Mouse (Mus musculus): ENCODE data around the gene Arl10. TPM values are rescaled to one million over a fixed set of nuclear protein-coding genes. Genes with fewer than 3 reads are reported as not detected.

The Arl10 gene
- total and polyA plus RNA-seq, 3 experiments, result 1.7 to 17.4 (median 2.5) TPM

DNA sequence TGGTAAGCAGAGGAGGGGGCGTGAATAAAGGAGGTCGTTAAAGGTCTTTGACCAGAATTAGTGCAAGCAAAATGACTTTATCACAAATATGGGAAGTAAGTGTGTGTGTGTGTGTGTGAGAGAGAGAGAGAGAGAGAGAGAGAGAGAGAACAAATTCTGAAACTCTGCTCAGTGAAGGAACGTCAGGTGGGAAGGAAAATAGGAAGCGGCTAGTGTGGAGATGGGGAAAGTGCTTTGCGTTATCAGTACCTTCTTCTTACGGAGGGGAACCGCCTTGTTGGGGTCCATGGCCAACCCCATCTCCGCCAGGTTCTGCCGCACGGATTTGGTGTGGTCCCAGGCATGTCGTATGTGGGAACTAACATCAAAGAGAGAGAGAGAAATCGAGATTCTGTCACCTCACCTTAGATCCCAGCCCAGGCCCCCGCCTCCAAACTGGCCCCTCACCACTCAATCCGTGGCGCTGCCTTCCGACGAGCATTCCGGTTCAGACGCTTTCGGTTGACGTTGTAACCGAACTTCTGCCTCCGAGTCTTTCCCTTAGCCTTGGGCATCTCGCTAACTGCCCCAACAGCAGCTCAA lies 14.7 kb downstream of the Arl10 start:
- TF ChIP-seq SIN3A (IDR thresholded peaks at IDR 0.05; ENCODE audit: low read length), result no peak
- TF ChIP-seq CHD2 (IDR thresholded peaks at IDR 0.05; ENCODE audit: low read length), result peak; percentile 36; the same call in 1 of the 2 replicates
- Histone ChIP-seq H3K27ac (ENCODE audit: insufficient read depth, low read depth) (peak overlapping the region; percentile 22), H3K4me2 (ENCODE audit: insufficient read depth, low read depth, poor library complexity, severe bottlenecking) (peak overlapping the region; percentile 63), H3K4me1 (ENCODE audit: control insufficient read depth in 1 of 2, insufficient read depth in 2 of 2) (peaks cover 7 to 32% of the 10 kb centered on the region in 2 experiments), H3K79me2 (replicated peaks; ENCODE audit: control insufficient read depth, extremely low read depth, insufficient read depth, poor library complexity, severe bottlenecking) (peaks cover 28% of the 10 kb centered on the region), H3K4me3 (replicated peaks in 1 of 3; ENCODE audit: low read depth in 2 of 3, low read length in 2 of 3, poor library complexity in 1 of 3) (peak overlapping the region; percentile 67 to 99 (median 79)), H3K27me3 (replicated peaks) (no peaks in the 10 kb centered on the region), H3K9ac (ENCODE audit: insufficient read depth, low read depth) (peak overlapping the region; percentile 70), H3K9me3 (replicated peaks; ENCODE audit: low read length) (no peaks in the 10 kb centered on the region), H3K36me3 (replicated peaks in 1 of 2; ENCODE audit: control insufficient read depth in 1 of 2, insufficient read depth in 1 of 2, low read length in 1 of 2) (peaks cover 19 to 68% of the 10 kb centered on the region in 2 experiments)
- in situ Hi-C loops (cut with MboI; ENCODE audit: low pct_ligation_motif_present, low pct_unique_long_range_greater_than_20kb, low sequenced_read_pairs) (no loop called here), dilution Hi-C loops (cut with MboI; ENCODE audit: extremely low pct_ligation_motif_present, extremely low pct_unique_long_range_greater_than_20kb, low sequenced_read_pairs) (no loop called here)
- DNase-seq (ENCODE audit: extremely low read depth), result no peak

DNA sequence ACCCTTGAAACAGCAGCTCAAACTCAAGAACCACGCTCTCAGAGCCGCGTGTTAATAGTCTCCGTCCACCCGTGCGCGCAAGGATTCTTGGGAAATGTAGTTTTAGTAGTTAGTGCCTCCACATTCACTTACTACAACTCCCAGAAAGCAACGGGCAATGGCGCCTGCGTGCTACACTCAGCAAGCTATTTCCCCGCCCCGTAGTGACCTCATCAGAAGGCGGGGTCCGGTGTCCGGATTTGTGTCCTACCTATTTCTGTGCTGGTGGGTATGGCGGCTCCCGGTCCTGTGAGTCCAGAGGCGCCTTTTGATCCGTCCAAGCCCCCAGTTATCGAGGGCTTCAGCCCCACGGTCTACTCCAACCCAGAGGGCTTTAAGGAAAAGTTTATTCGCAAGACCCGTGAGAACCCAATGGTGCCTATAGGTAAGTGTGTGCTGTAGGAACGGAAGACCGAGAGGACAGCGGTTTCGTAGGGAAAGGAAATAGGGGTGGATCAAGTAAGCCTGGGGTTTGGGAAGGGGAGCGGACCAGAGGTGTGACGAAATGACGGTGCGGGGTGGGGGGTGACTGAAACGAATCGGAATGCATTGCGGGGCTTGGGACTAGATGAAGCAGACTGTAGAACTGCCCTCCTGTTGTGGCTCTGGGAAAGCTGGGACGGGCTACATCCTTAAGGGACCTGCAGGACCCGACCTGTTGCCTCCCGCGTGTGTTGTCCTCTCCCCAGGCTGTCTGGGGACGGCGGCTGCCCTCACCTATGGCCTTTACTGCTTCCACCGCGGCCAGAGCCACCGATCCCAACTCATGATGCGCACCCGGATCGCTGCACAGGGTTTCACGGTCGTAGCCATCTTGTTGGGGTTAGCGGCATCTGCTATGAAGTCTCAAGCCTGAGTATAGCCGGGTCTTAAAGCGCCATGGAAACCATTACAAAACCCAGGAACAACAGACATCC lies 15.5 kb downstream of the Arl10 start, which contains the start of the genes Nop16 and Higd2a:
Nop16 (minus strand) TSS at position 95 of the 956 bp plus-strand sequence.
Higd2a (plus strand) TSS at position 212 of the 956 bp plus-strand sequence.
- peak within 1 kb of the TSS; percentile 85 for H3K9ac ChIP-seq (ENCODE audit: insufficient read depth, low read depth)
- H3K36me3 ChIP-seq (replicated peaks in 1 of 2; ENCODE audit: control insufficient read depth in 1 of 2, insufficient read depth in 1 of 2, low read length in 1 of 2), result peaks cover 13 to 68% of the 10 kb centered on the region in 2 experiments
- peak within 1 kb of the TSS; percentile 79 to 99 (median 94) for H3K4me3 ChIP-seq (replicated peaks in 1 of 3; ENCODE audit: low read depth in 2 of 3, low read length in 2 of 3, poor library complexity in 1 of 3)
- no peaks in the 10 kb centered on the region for H3K9me3 ChIP-seq (replicated peaks; ENCODE audit: low read length)
- H3K79me2 ChIP-seq (replicated peaks; ENCODE audit: control insufficient read depth, extremely low read depth, insufficient read depth, poor library complexity, severe bottlenecking), result peaks cover 28% of the 10 kb centered on the region
- peaks cover 7 to 32% of the 10 kb centered on the region in 2 experiments for H3K4me1 ChIP-seq (ENCODE audit: control insufficient read depth in 1 of 2, insufficient read depth in 2 of 2)
- peak within 1 kb of the TSS; percentile 28 for H3K27ac ChIP-seq (ENCODE audit: insufficient read depth, low read depth)
- dilution Hi-C loops (cut with MboI; ENCODE audit: extremely low pct_ligation_motif_present, extremely low pct_unique_long_range_greater_than_20kb, low sequenced_read_pairs) (no loop called here), in situ Hi-C loops (cut with MboI; ENCODE audit: low pct_ligation_motif_present, low pct_unique_long_range_greater_than_20kb, low sequenced_read_pairs) (no loop called here)
- peak within 1 kb of the TSS; percentile 65 for H3K4me2 ChIP-seq (ENCODE audit: insufficient read depth, low read depth, poor library complexity, severe bottlenecking)
- TF ChIP-seq HCFC1 (IDR thresholded peaks at IDR 0.05; ENCODE audit: low read depth, low read length) (peak; percentile 91), IRF4 (IDR thresholded peaks at IDR 0.05; ENCODE audit: low read depth, low read length) (peak; percentile 8; the same call in 1 of the 2 replicates), SMC3 (IDR thresholded peaks at IDR 0.05; ENCODE audit: low read depth, low read length) (no peak), POLR2AphosphoS2 (IDR thresholded peaks at IDR 0.05; ENCODE audit: low read depth, low read length) (peak; percentile 84; the same call in 1 of the 2 replicates), CHD1 (IDR thresholded peaks at IDR 0.05; ENCODE audit: low read depth, low read length) (no peak), POLR2A (IDR thresholded peaks at IDR 0.05; ENCODE audit: low read depth, low read length) (peak; percentile 94), ELF1 (IDR thresholded peaks at IDR 0.05; ENCODE audit: low read depth, low read length) (peak; percentile 71), MXI1 (IDR thresholded peaks at IDR 0.05; ENCODE audit: low read depth, low read length) (peak; percentile 98), BHLHE40 (IDR thresholded peaks at IDR 0.05; ENCODE audit: low read depth, low read length) (peak; percentile 40; the same call in 1 of the 2 replicates), RAD21 (IDR thresholded peaks at IDR 0.05; ENCODE audit: low read depth, low read length) (no peak), MAX (IDR thresholded peaks at IDR 0.05; ENCODE audit: low read length) (peak; percentile 95), MYC (IDR thresholded peaks at IDR 0.05; ENCODE audit: low read depth, low read length) (peak; percentile 99), PAX5 (IDR thresholded peaks at IDR 0.05; ENCODE audit: low read length) (no peak), KAT2A (IDR thresholded peaks at IDR 0.05; ENCODE audit: insufficient replicate concordance, low read length) (peak; percentile 91; the same call in 1 of the 2 replicates), JUND (conservative IDR thresholded peaks at IDR 0.05; ENCODE audit: low read depth, low read length) (no peak; the same call in 1 of the 2 replicates), TBP (conservative IDR thresholded peaks at IDR 0.05; ENCODE audit: low read depth, low read length) (peak; percentile 89), UBTF (IDR thresholded peaks at IDR 0.05; ENCODE audit: low read depth, low read length) (no peak; the same call in 1 of the 2 replicates), GABPA (IDR thresholded peaks at IDR 0.05; ENCODE audit: insufficient replicate concordance, low read depth, low read length) (no peak; the same call in 1 of the 2 replicates), NRF1 (IDR thresholded peaks at IDR 0.05; ENCODE audit: low read depth, low read length) (peak; percentile 85), TCF12 (IDR thresholded peaks at IDR 0.05; ENCODE audit: low read depth, low read length) (peak; percentile 60), JUN (IDR thresholded peaks at IDR 0.05; ENCODE audit: insufficient read depth, low read depth, low read length) (peak; percentile 3; the same call in 1 of the 2 replicates), MAZ (IDR thresholded peaks at IDR 0.05; ENCODE audit: low read depth, low read length) (peak; percentile 63; the same call in 1 of the 2 replicates), SIN3A (IDR thresholded peaks at IDR 0.05; ENCODE audit: low read length) (peak; percentile 84), ZMIZ1 (IDR thresholded peaks at IDR 0.05; ENCODE audit: low read depth, low read length) (peak; percentile 90), NELFE (IDR thresholded peaks at IDR 0.05; ENCODE audit: low read depth, low read length) (peak; percentile 94), E2F4 (IDR thresholded peaks at IDR 0.05; ENCODE audit: insufficient replicate concordance, low read depth, low read length) (peak; percentile 48; the same call in 1 of the 2 replicates)
- DNase-seq (ENCODE audit: extremely low read depth), result peak; percentile 99
- H3K27me3 ChIP-seq (replicated peaks), result no peaks in the 10 kb centered on the region

Measured in CH12.LX (cell line).